Mouse (Mus musculus) adrenal gland, postnatal 25 days (tissue): ENCODE results near the gene Zfp319. TPM values are rescaled to one million over a fixed set of nuclear protein-coding genes. Genes with fewer than 3 reads are reported as not detected.

Experiments
- DNase-seq: peaks from one replicate; pipeline ENCODE4 v3.0.0; 2021; ENCODE audit warnings: mixed read lengths
- total RNA-seq: library from RNA; stranded (reverse); gene quantifications from 2 replicates; pipeline ENCODE4 v1.2.3, GENCODE M21; 2021

Gene Zfp319
- total RNA-seq, 1 experiment from 2014 or later = 13.6 TPM

- DNase-seq = no peak
Observed at GRCm38 (mm10) chr8:95351461-95351860, 19.7 kb upstream of the Zfp319 start.

DNA sequence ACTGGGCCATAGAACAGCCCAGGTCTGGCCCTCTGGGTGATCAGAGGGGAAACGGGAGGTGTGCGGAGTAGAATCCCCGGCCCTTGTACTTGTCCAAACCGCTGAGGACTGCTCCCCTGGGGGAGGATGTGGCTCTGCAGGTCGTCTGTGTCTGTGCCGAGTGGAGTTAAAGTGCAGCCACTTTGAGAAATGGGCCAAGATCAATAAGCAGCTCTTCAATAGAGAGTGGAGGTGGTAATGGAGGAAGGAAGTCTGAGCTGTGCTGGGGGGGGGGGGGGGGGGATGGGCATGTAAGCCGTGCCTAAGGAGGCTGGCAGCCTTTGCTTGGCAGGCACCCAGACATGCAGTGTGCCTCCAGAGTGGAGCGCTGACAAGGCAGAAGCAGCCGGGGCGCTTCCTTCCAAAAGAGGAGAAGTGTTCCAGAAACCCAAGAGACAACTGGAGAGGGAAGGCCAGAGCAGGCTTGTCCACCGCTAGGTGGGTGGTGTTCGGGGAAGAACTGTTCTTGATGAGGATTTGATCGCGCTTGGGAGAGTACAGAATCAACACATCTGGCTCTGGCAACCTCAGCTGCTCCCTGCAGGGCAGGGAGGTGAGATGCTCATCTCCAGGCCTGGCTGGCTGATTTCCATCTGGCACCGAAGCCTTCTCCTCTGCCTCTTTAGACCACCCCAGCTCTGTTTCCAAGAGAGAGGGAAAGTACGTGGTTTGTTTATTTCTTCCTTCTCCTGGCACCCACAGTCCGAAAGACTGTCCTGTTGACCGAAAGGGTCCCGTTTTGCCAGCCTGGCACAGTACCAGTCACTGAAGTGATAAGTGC, 17.3 kb upstream of the Zfp319 start:
- DNase-seq = peak; percentile 72

DNA sequence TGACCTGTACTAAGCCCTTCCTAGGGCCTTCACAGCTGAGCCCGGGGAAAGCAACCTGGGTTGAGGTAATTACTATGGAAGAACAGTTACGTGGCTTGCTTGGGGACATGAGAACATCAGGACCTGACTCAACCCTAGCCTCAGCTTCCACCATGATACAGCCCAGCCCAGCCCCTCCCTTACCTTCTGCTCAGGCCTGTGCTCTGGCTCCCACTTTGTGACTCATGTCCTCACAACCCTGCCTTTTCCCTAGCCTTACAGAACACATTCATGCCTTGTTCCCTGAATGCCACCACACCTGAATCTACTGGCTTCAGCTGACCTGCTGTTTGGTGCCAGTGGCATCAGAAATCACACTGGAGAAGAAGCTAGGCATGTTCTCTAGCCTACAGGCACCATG, 16.6 kb upstream of the Zfp319 start:
- no peak for DNase-seq

DNA sequence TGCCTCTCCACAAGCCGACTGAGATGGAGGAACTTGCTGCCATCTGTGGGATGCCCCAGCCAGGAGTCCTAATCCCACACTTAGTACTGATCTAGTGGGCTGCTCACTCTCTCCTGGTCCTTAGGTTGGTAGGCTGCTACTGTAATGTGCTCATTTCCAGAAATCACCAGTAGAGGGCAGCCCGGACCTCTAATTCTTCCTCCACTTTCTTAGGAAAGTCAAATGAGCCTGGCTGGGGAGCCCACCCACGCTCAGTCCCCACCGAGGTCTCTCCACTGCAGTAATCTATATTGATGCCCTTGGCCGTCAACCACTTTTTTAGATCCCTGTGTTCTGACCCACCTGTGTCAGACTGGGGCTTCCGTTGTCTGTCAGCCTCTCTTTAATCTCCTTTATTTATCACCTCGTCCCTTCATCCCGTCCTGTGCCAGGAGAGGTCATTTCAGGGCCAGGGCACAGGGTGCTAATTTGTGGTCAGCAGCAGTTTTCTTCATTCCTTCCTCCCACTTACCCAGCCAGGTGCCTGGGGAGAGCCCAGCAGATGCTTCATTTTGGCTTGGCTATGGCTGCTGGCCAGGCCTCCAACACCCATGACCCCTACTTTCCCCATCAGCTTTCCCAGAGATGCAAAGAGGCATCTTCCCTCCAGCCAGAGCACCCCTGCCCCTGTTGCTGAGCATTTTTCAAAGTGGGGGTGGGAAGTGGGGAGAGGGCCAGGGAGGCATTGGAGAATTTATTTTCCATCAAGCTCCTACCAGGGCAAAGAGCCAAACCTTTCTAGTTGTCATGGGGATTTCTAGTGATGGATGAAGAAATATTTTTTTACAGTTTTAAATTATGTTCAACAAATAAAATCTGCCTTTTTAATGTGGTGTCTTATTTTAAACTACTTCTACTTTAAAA, 15.1 kb upstream of the Zfp319 start:
- peak; percentile 58 for DNase-seq

DNA sequence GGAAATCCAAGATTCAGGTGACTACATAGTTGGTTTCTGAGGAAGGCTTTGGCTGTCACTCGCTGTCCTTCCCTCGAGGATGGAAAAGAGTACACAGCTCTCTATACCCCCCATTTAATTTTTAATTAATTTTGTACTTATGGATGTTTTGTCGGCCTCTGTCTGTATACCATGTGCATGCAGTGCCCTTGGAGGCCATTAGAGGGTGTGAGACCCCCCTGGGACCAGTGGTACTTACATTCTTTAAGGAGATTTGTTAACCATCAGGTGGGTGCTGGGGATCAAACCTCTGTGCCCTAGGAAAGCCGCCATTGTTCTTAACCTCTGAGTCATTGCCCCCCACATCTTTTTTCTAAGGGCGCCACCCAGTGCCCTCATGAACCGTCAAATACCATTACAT, 12.9 kb upstream of the Zfp319 start:
- DNase-seq = no peak

GRCm38 (mm10) chr8:95341721-95342120, 10.0 kb upstream of the Zfp319 start:
- peak; percentile 63 for DNase-seq

DNA sequence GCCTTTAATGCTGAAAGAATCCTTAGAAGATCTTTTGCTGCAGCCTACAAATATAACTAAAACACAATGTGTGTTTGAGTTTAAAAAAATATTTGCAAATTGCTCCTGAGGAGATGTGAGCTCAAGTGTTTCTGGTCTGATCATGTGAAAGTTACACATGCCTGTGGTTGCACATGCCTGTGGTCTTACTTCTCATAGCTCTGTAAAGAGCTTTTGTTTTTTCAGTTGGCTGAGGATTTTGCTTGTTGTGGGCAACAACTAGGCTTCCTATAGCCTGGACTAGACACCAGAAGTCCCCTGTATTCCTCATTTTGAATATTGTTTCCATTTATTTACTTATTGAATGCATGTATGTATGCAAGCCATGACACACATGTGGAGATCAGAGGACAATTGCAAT, 4.6 kb upstream of the Zfp319 start:
- no peak for DNase-seq

- DNase-seq = no peak
Observed at GRCm38 (mm10) chr8:95335706-95336105, 4.0 kb upstream of the Zfp319 start.

GRCm38 (mm10) chr8:95332437-95333199, 868 bp upstream of the Zfp319 start:
- no peak for DNase-seq

GRCm38 (mm10) chr8:95331156-95331719, 512 bp downstream of the Zfp319 start:
- peak; percentile 65 for DNase-seq

DNA sequence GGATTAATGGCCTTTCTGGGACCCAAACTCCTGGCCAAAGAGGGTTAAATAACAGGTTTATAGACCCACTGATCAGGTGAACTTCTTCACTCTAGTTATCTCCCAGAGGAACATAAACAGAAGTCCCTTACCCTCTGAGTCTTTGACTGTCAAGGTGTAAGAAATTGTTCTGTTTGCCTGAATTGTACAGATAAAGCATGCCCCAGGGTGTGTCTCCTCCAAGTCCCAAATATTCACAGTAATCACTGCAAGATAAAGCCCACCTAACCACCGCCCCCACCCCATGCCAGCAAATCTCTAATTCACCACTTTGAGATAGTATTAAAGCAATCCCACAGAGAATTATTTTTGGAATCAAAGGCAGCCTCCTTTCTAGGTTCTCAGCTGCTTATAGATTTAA, 1.4 kb downstream of the Zfp319 start:
- DNase-seq = no peak

DNA sequence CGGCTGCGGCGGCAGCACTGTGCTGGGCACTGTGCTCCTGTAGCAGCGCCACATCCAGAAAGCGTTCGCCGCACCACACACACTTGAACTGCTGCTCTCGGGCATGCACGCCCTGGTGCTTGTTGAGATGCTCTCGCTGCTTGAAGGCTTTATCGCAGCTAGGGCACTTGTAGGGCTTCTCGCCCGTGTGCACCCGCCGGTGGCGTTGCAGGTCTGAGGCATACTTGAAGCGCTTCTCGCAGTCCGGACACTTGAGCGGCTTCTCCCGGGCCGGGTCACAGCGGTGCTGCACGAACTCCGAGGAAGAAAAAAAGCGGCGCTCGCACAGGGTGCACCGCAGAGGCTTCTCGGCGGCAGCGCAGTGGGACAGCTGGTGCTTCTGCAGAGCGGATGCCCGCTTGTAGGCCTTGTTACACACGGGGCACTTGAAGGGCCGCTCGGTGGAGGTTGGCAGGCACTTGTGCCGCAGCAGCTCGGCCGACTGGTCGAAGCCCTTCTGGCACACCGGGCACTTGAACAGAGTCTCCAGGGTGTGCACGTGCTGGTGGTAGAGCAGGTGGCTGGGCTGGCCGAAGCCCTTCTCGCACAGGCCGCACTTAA, 3.8 kb downstream of the Zfp319 start:
- no peak for DNase-seq

DNA sequence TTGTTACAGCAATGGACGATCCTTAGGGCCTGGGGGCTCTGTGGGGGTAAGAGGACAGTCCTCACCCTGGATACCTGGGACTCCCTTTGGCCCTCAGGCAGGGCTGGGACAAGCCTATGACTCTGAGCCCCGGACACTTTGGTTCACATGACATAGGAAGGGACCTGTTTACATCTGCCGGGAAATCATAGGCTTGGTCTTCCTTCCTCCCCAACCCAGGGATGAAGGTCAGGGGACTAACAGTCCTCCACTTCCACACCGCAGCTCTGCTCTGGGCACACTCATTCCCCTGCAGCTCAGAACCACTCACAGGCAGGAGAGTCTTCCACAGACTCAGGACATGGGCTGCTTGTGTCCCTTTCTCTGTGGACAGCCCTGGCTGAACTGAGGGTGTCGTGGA, 4.9 kb downstream of the Zfp319 start:
- DNase-seq = no peak

GRCm38 (mm10) chr8:95324646-95325045, 7.1 kb downstream of the Zfp319 start:
- no peak for DNase-seq

- DNase-seq = no peak
Observed at GRCm38 (mm10) chr8:95323201-95323600, 8.5 kb downstream of the Zfp319 start.

DNA sequence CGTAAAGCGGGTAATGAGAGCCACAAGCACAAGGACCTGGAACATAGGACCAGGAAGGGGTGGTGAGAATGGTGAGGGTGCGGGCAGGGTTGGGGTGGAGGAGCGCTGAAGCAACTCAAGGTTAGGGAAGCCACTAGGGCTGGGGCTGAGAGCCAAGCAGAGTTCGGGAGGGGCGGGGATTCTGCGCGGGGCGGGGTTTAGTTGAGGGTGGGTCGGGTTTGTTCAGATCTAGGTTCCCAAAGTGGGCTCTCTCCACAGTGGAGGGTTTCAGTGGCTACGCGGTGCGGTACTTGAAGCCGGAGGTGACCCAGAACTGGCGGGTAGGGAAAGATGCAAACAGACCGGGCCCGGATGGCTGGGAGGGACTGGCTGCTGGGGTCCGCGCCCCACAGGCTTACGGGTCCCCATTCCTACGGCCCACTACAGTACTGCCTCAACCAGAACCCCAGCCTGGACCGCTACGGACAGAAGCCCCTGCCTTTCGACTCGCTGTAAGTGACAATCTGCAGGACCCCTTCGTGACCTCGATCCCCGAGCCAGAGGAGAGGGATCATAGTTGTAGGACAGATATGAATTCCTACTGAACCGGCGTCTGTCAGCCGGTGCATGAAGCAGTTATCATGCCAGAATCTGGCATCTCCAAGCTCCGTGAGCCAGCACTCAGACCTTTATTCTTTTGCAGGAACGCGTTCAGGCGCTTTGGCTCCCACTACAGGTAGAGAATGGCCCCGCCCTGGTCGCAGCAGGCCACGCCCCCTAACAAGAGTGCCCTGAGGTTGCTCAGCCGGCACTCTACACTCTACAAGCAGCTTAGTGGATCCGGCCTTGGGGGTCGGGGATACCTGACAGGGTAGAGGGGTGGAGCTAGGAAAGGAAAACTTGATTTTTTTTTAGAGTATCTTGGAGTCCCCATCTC, 11.3 kb downstream of the Zfp319 start:
- peak; percentile 70 for DNase-seq

- no peak for DNase-seq
Observed at GRCm38 (mm10) chr8:95315350-95315749, 16.4 kb downstream of the Zfp319 start.

DNA sequence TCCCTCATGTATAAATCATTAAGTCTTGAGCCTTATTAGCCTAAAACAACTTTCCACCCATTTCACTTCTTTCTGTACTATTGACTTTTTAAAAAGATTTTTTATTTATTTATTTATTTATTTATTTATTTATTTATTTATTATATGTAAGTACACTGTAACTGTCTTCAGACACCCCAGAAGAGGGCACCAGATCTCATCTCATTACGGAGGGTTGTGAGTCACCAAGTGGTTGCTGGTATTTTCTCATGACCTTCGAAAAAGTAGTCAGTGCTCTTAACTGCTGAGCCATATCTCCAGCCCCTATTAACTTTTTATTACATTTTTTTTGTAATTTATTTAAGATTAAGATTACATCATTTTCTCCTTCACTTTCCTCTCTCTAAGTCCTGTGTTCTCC, 17.0 kb downstream of the Zfp319 start:
- no peak for DNase-seq

- no peak for DNase-seq
Observed at GRCm38 (mm10) chr8:95313857-95314256, 17.9 kb downstream of the Zfp319 start.

GRCm38 (mm10) chr8:95312836-95313235, 18.9 kb downstream of the Zfp319 start:
- DNase-seq = peak; percentile 72
